Mouse (Mus musculus): ENCODE results near the gene Rab8b. TPM values are rescaled to one million over a fixed set of nuclear protein-coding genes. Genes with fewer than 3 reads are reported as not detected.

Rab8b gene
- polyA plus RNA-seq (2012; fragmentation: generic; extraction: Trizol) = 2.3 TPM

GRCm38 (mm10) chr9:66919382-66919971 is at the start of gene Rab8b:
Gene Rab8b, minus strand, starts transcription at chr9:66919687.
- peak within 1 kb of the TSS; percentile 65 for H3ac ChIP-seq (ENCODE audit: control insufficient read depth, insufficient read length)
- H3K27me3 ChIP-seq (ENCODE audit: control insufficient read depth, insufficient read depth, insufficient read length) = no peaks in the 10 kb centered on the region
- no peaks in the 10 kb centered on the region for H3K36me3 ChIP-seq (ENCODE audit: control insufficient read depth, insufficient read depth)
- TF ChIP-seq MYOD1 (IDR thresholded peaks at IDR 0.05; ENCODE audit: control insufficient read depth in 1 of 3, insufficient read length in 2 of 3, low read depth in 2 of 3) = peak in 1 of 3 experiments; percentile 4
- no peak for TF ChIP-seq TCF12 (IDR thresholded peaks at IDR 0.05; ENCODE audit: insufficient read depth, poor library complexity, severe bottlenecking)
- TF ChIP-seq MAX (IDR thresholded peaks at IDR 0.05; ENCODE audit: low read depth) = no peak
- TF ChIP-seq USF1 (IDR thresholded peaks at IDR 0.05; ENCODE audit: low read depth) = no peak
- peak; percentile 84 for TF ChIP-seq POLR2A (IDR thresholded peaks at IDR 0.05; ENCODE audit: insufficient read length, low read depth)
- no peak for TF ChIP-seq REST (IDR thresholded peaks at IDR 0.05; ENCODE audit: insufficient read depth, insufficient read length)
- TF ChIP-seq CEBPB (IDR thresholded peaks at IDR 0.05; ENCODE audit: insufficient read depth, poor library complexity, severe bottlenecking) = no peak
- no peak for TF ChIP-seq MYOG (IDR thresholded peaks at IDR 0.05; ENCODE audit: control insufficient read depth in 1 of 3, insufficient read depth in 1 of 3, insufficient read length in 2 of 3, low read depth in 2 of 3)
- peak; percentile 74 for TF ChIP-seq POLR2AphosphoS2 (IDR thresholded peaks at IDR 0.05; ENCODE audit: insufficient read length, low read depth)
- no peak for TF ChIP-seq E2F4 (IDR thresholded peaks at IDR 0.05; ENCODE audit: insufficient read depth)
- H3K79me2 ChIP-seq (ENCODE audit: control insufficient read depth, insufficient read depth) = peaks cover 16% of the 10 kb centered on the region
- H3K4me2 ChIP-seq (ENCODE audit: low read depth) = peak within 1 kb of the TSS; percentile 95
- peak within 1 kb of the TSS; percentile 79 for H3K4me3 ChIP-seq

GRCm38 (mm10) chr9:66967492-66967891 is 48.0 kb upstream of the Rab8b start:
- Histone ChIP-seq H3K79me2 (ENCODE audit: control insufficient read depth, insufficient read depth) (no peaks in the 10 kb centered on the region), H3K27me3 (ENCODE audit: control insufficient read depth, insufficient read depth, insufficient read length) (no peaks in the 10 kb centered on the region), H3ac (ENCODE audit: control insufficient read depth, insufficient read length) (no peak overlapping the region)

GRCm38 (mm10) chr9:66961478-66961877 is 42.0 kb upstream of the Rab8b start:
- TF ChIP-seq E2F4 (IDR thresholded peaks at IDR 0.05; ENCODE audit: insufficient read depth) = no peak
- no peak for TF ChIP-seq SRF (IDR thresholded peaks at IDR 0.05; ENCODE audit: control insufficient read depth, insufficient read length, low read depth)
- no peak for TF ChIP-seq MAX (IDR thresholded peaks at IDR 0.05; ENCODE audit: low read depth)
- H3K4me3 ChIP-seq = no peak overlapping the region
- H3K4me2 ChIP-seq (ENCODE audit: low read depth) = no peak overlapping the region
- no peaks in the 10 kb centered on the region for H3K27me3 ChIP-seq (ENCODE audit: control insufficient read depth, insufficient read depth, insufficient read length)
- H3K36me3 ChIP-seq (ENCODE audit: control insufficient read depth, insufficient read depth) = no peaks in the 10 kb centered on the region
- no peak overlapping the region for H3ac ChIP-seq (ENCODE audit: control insufficient read depth, insufficient read length)
- no peaks in the 10 kb centered on the region for H3K79me2 ChIP-seq (ENCODE audit: control insufficient read depth, insufficient read depth)

More at GRCm38 (mm10) chr9:66967492-66967891, 48.0 kb upstream of the Rab8b start:
- no peak overlapping the region for H3K4me3 ChIP-seq
- H3K4me2 ChIP-seq (ENCODE audit: low read depth) = no peak overlapping the region
- H3K36me3 ChIP-seq (ENCODE audit: control insufficient read depth, insufficient read depth) = peaks cover 6% of the 10 kb centered on the region
- TF ChIP-seq SRF (IDR thresholded peaks at IDR 0.05; ENCODE audit: control insufficient read depth, insufficient read length, low read depth) (no peak), E2F4 (IDR thresholded peaks at IDR 0.05; ENCODE audit: insufficient read depth) (no peak), TCF12 (IDR thresholded peaks at IDR 0.05; ENCODE audit: insufficient read depth, poor library complexity, severe bottlenecking) (no peak), REST (IDR thresholded peaks at IDR 0.05; ENCODE audit: insufficient read depth, insufficient read length) (no peak), CEBPB (IDR thresholded peaks at IDR 0.05; ENCODE audit: insufficient read depth, poor library complexity, severe bottlenecking) (no peak), MYOG (IDR thresholded peaks at IDR 0.05; ENCODE audit: control insufficient read depth in 1 of 3, insufficient read depth in 1 of 3, insufficient read length in 2 of 3, low read depth in 2 of 3) (no peak), USF1 (IDR thresholded peaks at IDR 0.05; ENCODE audit: low read depth) (no peak), POLR2AphosphoS2 (IDR thresholded peaks at IDR 0.05; ENCODE audit: insufficient read length, low read depth) (no peak), MYOD1 (IDR thresholded peaks at IDR 0.05; ENCODE audit: control insufficient read depth in 1 of 3, insufficient read length in 2 of 3, low read depth in 2 of 3) (no peak), POLR2A (IDR thresholded peaks at IDR 0.05; ENCODE audit: insufficient read length, low read depth) (no peak), MAX (IDR thresholded peaks at IDR 0.05; ENCODE audit: low read depth) (no peak), TCF3 (IDR thresholded peaks at IDR 0.05; ENCODE audit: insufficient read length, low read depth) (no peak)

GRCm38 (mm10) chr9:66957451-66957850 is 38.0 kb upstream of the Rab8b start:
- H3ac ChIP-seq (ENCODE audit: control insufficient read depth, insufficient read length) = no peak overlapping the region
- no peaks in the 10 kb centered on the region for H3K27me3 ChIP-seq (ENCODE audit: control insufficient read depth, insufficient read depth, insufficient read length)
- no peak overlapping the region for H3K4me2 ChIP-seq (ENCODE audit: low read depth)
- H3K4me3 ChIP-seq = no peak overlapping the region
- no peaks in the 10 kb centered on the region for H3K79me2 ChIP-seq (ENCODE audit: control insufficient read depth, insufficient read depth)
- H3K36me3 ChIP-seq (ENCODE audit: control insufficient read depth, insufficient read depth) = no peaks in the 10 kb centered on the region
- no peak for TF ChIP-seq MYOG (IDR thresholded peaks at IDR 0.05; ENCODE audit: control insufficient read depth in 1 of 3, insufficient read depth in 1 of 3, insufficient read length in 2 of 3, low read depth in 2 of 3)
- no peak for TF ChIP-seq POLR2A (IDR thresholded peaks at IDR 0.05; ENCODE audit: insufficient read length, low read depth)
- TF ChIP-seq E2F4 (IDR thresholded peaks at IDR 0.05; ENCODE audit: insufficient read depth) = no peak
- no peak for TF ChIP-seq USF1 (IDR thresholded peaks at IDR 0.05; ENCODE audit: low read depth)
- TF ChIP-seq MYOD1 (IDR thresholded peaks at IDR 0.05; ENCODE audit: control insufficient read depth in 1 of 3, insufficient read length in 2 of 3, low read depth in 2 of 3) = no peak
- no peak for TF ChIP-seq REST (IDR thresholded peaks at IDR 0.05; ENCODE audit: insufficient read depth, insufficient read length)
- no peak for TF ChIP-seq SRF (IDR thresholded peaks at IDR 0.05; ENCODE audit: control insufficient read depth, insufficient read length, low read depth)
- no peak for TF ChIP-seq TCF12 (IDR thresholded peaks at IDR 0.05; ENCODE audit: insufficient read depth, poor library complexity, severe bottlenecking)
- TF ChIP-seq POLR2AphosphoS2 (IDR thresholded peaks at IDR 0.05; ENCODE audit: insufficient read length, low read depth) = no peak
- TF ChIP-seq TCF3 (IDR thresholded peaks at IDR 0.05; ENCODE audit: insufficient read length, low read depth) = no peak
- TF ChIP-seq CEBPB (IDR thresholded peaks at IDR 0.05; ENCODE audit: insufficient read depth, poor library complexity, severe bottlenecking) = no peak
- TF ChIP-seq MAX (IDR thresholded peaks at IDR 0.05; ENCODE audit: low read depth) = no peak

- Histone ChIP-seq H3K27me3 (ENCODE audit: control insufficient read depth, insufficient read depth, insufficient read length) (no peaks in the 10 kb centered on the region), H3ac (ENCODE audit: control insufficient read depth, insufficient read length) (no peak overlapping the region), H3K36me3 (ENCODE audit: control insufficient read depth, insufficient read depth) (peaks cover 16% of the 10 kb centered on the region), H3K79me2 (ENCODE audit: control insufficient read depth, insufficient read depth) (no peaks in the 10 kb centered on the region), H3K4me2 (ENCODE audit: low read depth) (no peak overlapping the region), H3K4me3 (no peak overlapping the region)
- TF ChIP-seq E2F4 (IDR thresholded peaks at IDR 0.05; ENCODE audit: insufficient read depth) = no peak
- TF ChIP-seq TCF3 (IDR thresholded peaks at IDR 0.05; ENCODE audit: insufficient read length, low read depth) = no peak
- no peak for TF ChIP-seq MAX (IDR thresholded peaks at IDR 0.05; ENCODE audit: low read depth)
- TF ChIP-seq POLR2AphosphoS2 (IDR thresholded peaks at IDR 0.05; ENCODE audit: insufficient read length, low read depth) = no peak
- TF ChIP-seq REST (IDR thresholded peaks at IDR 0.05; ENCODE audit: insufficient read depth, insufficient read length) = no peak
- no peak for TF ChIP-seq MYOD1 (IDR thresholded peaks at IDR 0.05; ENCODE audit: control insufficient read depth in 1 of 3, insufficient read length in 2 of 3, low read depth in 2 of 3)
- TF ChIP-seq SRF (IDR thresholded peaks at IDR 0.05; ENCODE audit: control insufficient read depth, insufficient read length, low read depth) = no peak
- no peak for TF ChIP-seq TCF12 (IDR thresholded peaks at IDR 0.05; ENCODE audit: insufficient read depth, poor library complexity, severe bottlenecking)
- TF ChIP-seq CEBPB (IDR thresholded peaks at IDR 0.05; ENCODE audit: insufficient read depth, poor library complexity, severe bottlenecking) = no peak
- no peak for TF ChIP-seq POLR2A (IDR thresholded peaks at IDR 0.05; ENCODE audit: insufficient read length, low read depth)
- TF ChIP-seq USF1 (IDR thresholded peaks at IDR 0.05; ENCODE audit: low read depth) = no peak
- TF ChIP-seq MYOG (IDR thresholded peaks at IDR 0.05; ENCODE audit: control insufficient read depth in 1 of 3, insufficient read depth in 1 of 3, insufficient read length in 2 of 3, low read depth in 2 of 3) = no peak
These were observed 33.4 kb upstream of the Rab8b start for GRCm38 (mm10) chr9:66952886-66953285.
